Mouse (Mus musculus): ENCODE data around the gene Gm45261.

DNA sequence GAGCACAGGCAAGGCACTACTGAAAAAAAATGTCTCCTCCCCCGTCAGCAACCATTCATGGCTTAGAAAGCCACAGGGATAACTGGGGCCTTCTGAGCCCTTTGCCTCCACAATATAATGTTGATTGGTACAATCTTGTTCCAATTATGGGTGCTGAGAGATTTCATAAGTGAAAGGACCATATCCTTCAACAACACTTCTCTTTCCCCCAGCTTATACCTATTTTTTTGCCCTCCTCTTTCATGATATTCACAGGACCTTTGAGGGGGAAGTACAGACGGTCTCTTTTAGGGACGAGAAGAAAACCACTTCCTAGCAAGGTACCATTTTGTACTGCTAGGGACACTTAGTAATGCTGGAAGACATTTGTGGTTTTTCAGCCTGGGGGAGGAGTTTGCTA lies 57.1 kb downstream of the Gm45261 start:
- TF ChIP-seq POLR2A (IDR thresholded peaks at IDR 0.05; ENCODE audit: low read depth, low read length) (no peak), CTCF (IDR thresholded peaks at IDR 0.05; ENCODE audit: extremely low read depth, insufficient read length, insufficient replicate concordance, low read depth, low read length) (no peak)

Data from small intestine, adult 2 months (tissue).